Mouse (Mus musculus) thymus, adult 2 months (tissue): Measurements from ENCODE around the gene Prkce. TPM values are rescaled to one million over a fixed set of nuclear protein-coding genes. Genes with fewer than 3 reads are reported as not detected.

Experiments
- DNase-seq: peaks from one replicate; pipeline ENCODE4 v3.0.0; 2021
- H3K27ac ChIP-seq: fragments of 200-500 bp; 2 replicates; pipeline ENCODE4 v1.5.1; 2012; ENCODE audit warnings: low read length, control low read depth; ENCODE audit not compliant: control insufficient read depth, insufficient read depth
- H3K27me3 ChIP-seq: fragments of 200-500 bp; 2 replicates; pipeline ENCODE4 v1.6.1; 2012; ENCODE audit warnings: mild to moderate bottlenecking, low read length, moderate library complexity, mixed read lengths; ENCODE audit not compliant: control insufficient read depth, insufficient read depth
- H3K36me3 ChIP-seq: fragments of 200-500 bp; 2 replicates; pipeline ENCODE4 v1.6.1; 2012; ENCODE audit warnings: mild to moderate bottlenecking, low read length, moderate library complexity; ENCODE audit not compliant: control insufficient read depth, insufficient read depth
- H3K4me1 ChIP-seq: fragments of 200-500 bp; replicated peaks from 2 replicates; pipeline ENCODE4 v1.6.1; 2012; ENCODE audit warnings: low read length; ENCODE audit not compliant: control insufficient read depth, insufficient read depth
- H3K4me3 ChIP-seq: fragments of 200-500 bp; 2 replicates; pipeline ENCODE4 v1.5.1; 2012; ENCODE audit warnings: mild to moderate bottlenecking, low read length, control low read depth, moderate library complexity; ENCODE audit not compliant: control insufficient read depth, insufficient read depth
- CTCF ChIP-seq: fragments of 200-500 bp; IDR thresholded peaks from 2 replicates; pipeline ENCODE4 v1.5.1; 2012; ENCODE audit warnings: mild to moderate bottlenecking, control low read depth, low read length, moderate library complexity, borderline replicate concordance; ENCODE audit not compliant: control insufficient read depth, poor library complexity, insufficient read depth; ENCODE audit errors: extremely low read depth
- POLR2A ChIP-seq: fragments of 200-500 bp; IDR thresholded peaks from 2 replicates; pipeline ENCODE4 v1.6.1; 2012; ENCODE audit warnings: mild to moderate bottlenecking, low read length, control low read depth, moderate library complexity; ENCODE audit not compliant: control insufficient read depth, poor library complexity, insufficient read depth; ENCODE audit errors: extremely low read depth
- WGBS: fragments of 180-500 bp; shearing (Covaris S2); methylation state at CpG from one replicate; pipeline ENCODE4 v1.1.7; 2018; 5-methylcytosine and 5-hydroxymethylcytosine counted together
- polyA plus RNA-seq: library from polyadenylated mRNA; depleted of rRNA; stranded (reverse); fragments of >200 nt; gene quantifications from 2 replicates; pipeline ENCODE4 v1.2.3, GENCODE M21; 2012

The Prkce gene
- polyA plus RNA-seq, 1 experiment = 1.6 TPM

DNA sequence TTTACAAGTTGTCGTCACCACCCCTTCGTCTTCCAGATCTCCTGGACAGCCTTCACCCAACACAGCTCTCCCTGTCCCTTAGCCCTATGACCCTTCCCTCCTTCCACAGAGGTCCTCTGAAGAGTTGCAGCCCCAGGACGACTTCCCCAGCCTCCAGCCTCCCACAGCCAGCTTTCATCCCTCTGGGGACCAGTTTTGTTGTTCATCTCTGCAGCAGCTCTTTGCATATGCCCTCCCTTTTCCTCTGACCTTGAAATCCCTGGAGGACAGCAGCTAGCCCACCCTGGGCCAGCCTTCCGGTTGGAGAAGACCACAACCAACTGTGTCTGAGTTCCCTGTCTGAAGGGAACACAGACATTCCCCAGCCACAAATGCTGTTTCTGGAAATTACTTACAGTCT is 483.5 kb downstream of the Prkce start:
- no peak for TF ChIP-seq CTCF
- no peak for TF ChIP-seq POLR2A
- Histone ChIP-seq H3K4me3 (no peak overlapping the region), H3K4me1 (no peaks in the 10 kb centered on the region), H3K36me3 (no peaks in the 10 kb centered on the region), H3K27me3 (no peaks in the 10 kb centered on the region), H3K27ac (no peak overlapping the region)
- no peak for DNase-seq
- 88% methylated on average over 4 of the region's 4 CpGs for WGBS

DNA sequence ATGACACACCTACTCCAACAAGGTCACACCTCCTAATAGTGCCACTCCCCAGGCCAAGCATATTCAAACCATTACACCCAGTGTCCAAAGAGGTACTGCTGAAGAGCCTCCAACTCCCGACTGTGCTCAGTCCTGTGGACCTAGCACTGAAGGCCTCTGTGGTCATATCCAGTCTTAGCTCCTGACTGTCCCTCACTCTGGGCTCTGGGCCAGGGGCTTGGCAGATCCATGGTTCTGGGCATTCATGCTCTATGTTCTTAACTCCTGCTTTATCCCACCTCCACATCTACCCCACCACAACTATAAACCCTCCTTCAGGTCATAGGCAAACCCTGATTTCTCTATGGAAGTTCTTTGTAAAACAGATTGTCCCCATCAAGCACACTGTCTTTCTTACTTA is 485.2 kb downstream of the Prkce start:
- H3K27ac ChIP-seq = no peak overlapping the region
- no peak overlapping the region for H3K4me3 ChIP-seq
- no peaks in the 10 kb centered on the region for H3K4me1 ChIP-seq
- WGBS = 96% methylated on average over 1 of the region's 1 CpGs
- H3K36me3 ChIP-seq = no peaks in the 10 kb centered on the region
- no peak for DNase-seq
- TF ChIP-seq POLR2A (no peak), CTCF (no peak)
- no peaks in the 10 kb centered on the region for H3K27me3 ChIP-seq

GRCm38 (mm10) chr17:86656369-86656768 is 488.8 kb downstream of the Prkce start:
- Histone ChIP-seq H3K27me3 (no peaks in the 10 kb centered on the region), H3K36me3 (no peaks in the 10 kb centered on the region), H3K4me3 (no peak overlapping the region), H3K27ac (no peak overlapping the region), H3K4me1 (peaks cover 9% of the 10 kb centered on the region)
- DNase-seq = no peak
- 94% methylated on average over 5 of the region's 5 CpGs for WGBS
- TF ChIP-seq CTCF = no peak
- no peak for TF ChIP-seq POLR2A

DNA sequence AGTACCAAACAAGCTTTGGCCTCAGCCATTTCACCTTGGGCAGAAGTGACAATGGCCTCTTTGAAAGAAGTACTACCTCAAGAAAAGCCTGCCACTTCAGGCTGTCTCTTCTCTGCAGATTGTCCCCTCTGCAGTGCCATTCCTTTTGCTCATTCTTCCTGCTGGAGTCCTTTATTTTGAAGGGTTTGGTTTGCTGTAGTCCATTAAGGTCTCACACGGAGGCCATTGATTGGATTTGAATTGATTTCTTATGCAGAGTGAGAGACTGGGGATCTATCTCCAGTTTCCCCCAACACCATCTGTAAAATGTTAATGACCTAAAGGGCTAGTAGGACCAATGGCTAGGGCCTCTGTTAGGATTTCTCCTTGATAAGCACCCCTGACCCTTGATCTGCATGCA is 494.7 kb downstream of the Prkce start:
- no peak overlapping the region for H3K27ac ChIP-seq
- no peaks in the 10 kb centered on the region for H3K27me3 ChIP-seq
- 90% methylated on average over 1 of the region's 1 CpGs for WGBS
- TF ChIP-seq POLR2A (no peak), CTCF (no peak)
- H3K4me1 ChIP-seq = peaks cover 9% of the 10 kb centered on the region
- H3K36me3 ChIP-seq = no peaks in the 10 kb centered on the region
- H3K4me3 ChIP-seq = no peak overlapping the region
- no peak for DNase-seq

DNA sequence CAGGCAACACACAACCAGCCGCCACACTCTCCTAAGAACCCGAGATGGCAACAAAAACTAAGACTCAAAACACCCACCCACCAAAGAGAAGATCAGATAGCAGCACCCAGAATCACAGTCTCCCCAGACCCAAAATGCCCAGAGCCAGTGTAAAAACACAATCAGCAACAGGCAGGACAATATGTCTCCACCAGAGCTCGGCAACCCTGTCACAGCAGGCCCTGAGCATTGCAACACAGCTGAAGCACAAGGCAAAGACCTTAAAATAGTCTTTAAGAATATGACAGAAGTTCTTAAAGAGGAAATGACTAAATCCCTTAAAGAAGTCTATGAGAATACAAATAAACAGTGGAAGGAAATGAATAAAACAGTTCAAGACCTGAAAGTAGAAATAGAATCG is 495.9 kb downstream of the Prkce start:
- Histone ChIP-seq H3K4me1 (peaks cover 19% of the 10 kb centered on the region), H3K27me3 (no peaks in the 10 kb centered on the region), H3K36me3 (no peaks in the 10 kb centered on the region), H3K27ac (no peak overlapping the region), H3K4me3 (no peak overlapping the region)
- DNase-seq = no peak
- whole genome bisulfite sequencing = 63% methylated on average over 4 of the region's 4 CpGs
- TF ChIP-seq CTCF (no peak), POLR2A (no peak)

DNA sequence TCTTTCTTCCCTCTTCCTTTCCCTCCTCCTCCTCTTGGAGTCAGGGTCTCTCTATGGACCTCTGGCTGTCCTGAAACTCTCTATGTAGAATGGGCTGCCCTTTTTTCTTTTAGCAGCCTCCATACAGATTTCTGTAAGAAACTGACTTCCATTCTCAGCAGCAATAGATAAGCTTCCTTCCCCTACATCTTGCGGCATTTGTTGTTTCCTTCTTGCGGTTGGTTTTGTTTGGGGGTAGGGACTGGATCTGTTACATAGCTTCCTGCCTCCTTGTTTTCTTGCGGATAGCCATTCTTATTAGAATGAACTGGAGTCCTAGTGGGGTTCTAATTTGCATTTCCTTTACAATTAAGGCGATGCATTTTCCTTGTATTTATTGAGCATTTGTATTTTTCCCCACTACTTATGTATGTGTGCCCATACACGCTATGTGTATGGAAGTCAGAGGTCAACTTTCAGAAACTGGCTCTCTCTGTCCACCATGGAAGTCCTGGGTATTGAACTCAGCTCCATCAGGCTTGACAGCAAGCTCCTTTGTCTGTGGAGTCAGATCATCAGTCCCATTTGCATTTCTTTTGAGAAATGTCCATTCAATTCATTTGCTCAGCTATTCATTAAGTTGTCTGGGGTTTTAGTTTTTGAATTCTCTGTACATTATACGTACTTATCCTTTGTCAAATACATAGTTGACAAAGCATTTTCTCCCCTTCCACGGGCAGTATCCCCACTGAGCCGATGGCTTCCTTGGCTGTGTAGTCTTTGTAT is 500.4 kb downstream of the Prkce start:
- H3K27me3 ChIP-seq = no peaks in the 10 kb centered on the region
- H3K4me3 ChIP-seq = no peak overlapping the region
- 47% methylated on average over 8 of the region's 8 CpGs for WGBS
- no peak for DNase-seq
- no peak for TF ChIP-seq POLR2A
- TF ChIP-seq CTCF = no peak
- peaks cover 28% of the 10 kb centered on the region for H3K4me1 ChIP-seq
- no peak overlapping the region for H3K27ac ChIP-seq
- no peaks in the 10 kb centered on the region for H3K36me3 ChIP-seq

DNA sequence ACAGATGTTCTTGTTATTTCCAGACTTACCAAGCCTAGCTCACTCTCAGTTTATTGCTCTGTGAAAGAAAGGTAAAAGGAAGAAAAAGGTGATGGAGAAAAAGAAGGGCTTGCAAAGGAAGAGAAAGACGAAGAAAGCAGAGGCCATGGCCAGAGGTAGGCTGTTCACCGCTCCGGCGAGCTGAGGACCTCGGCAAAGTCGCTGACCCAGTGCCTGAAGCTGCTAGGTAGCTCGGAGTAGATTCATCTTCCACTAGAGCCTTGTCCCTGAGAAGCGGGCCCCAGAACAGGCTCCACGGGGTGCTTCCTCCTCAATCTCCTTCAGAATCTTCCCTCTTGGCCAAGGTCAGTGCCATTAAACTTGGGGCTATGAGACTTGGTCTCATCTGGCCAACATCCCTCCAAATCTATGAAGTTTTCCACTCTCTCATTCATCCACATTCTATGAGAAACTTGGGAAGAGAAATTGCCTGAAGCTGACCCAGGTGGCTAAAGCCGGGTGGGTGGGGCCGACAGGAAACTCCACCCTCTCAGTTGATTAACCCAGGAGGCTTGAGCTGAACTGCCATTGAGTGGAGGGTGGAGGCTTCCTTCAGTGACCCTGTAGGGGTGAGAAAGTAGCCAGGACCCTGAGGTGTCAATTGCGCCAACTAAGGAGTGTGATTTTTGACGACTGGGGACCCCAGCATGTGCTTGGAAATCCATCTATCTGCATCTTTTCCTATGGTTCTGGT is 502.2 kb downstream of the Prkce start:
- Histone ChIP-seq H3K4me1 (peaks cover 32% of the 10 kb centered on the region), H3K27me3 (no peaks in the 10 kb centered on the region), H3K27ac (peak overlapping the region; percentile 42; the same call in 1 of the 2 replicates), H3K4me3 (no peak overlapping the region), H3K36me3 (no peaks in the 10 kb centered on the region)
- TF ChIP-seq POLR2A (no peak), CTCF (no peak)
- no peak for DNase-seq
- 92% methylated on average over 13 of the region's 13 CpGs for WGBS
